Mouse (Mus musculus) natural killer cell, adult 2 months (primary cell): Measurements from ENCODE around the gene Pcgf3.
"Not testable (repeated sequence)": the region's sequence is repeated elsewhere in the genome, so short reads cannot be mapped to it uniquely, and the experiment has no call there.

Experiments used
- DNase-seq, 2 experiments: peaks; one replicate each; pipeline ENCODE4 v3.0.0; 2022; ENCODE audit warnings: low spot score in 2 of 2

Gene Pcgf3

DNA sequence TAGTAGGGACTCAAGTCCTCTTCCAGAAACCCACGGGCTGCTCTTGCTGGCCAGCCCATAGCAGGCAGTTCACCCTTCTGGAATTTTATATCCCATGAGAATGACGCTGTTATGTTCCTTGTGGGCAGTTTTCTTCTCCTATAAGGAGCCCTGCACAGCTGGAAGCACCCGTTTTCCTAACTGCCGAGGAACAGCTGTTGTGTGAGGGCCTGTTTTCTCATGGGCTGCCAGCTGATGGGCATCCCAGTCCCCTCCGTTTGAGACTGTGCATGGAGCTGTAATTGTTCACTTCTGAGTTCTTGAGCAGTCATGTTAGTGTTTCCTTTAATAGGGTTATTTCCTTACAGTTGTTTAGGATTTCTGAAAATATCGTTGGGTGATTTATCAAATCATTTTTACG is 8.6 kb downstream of the Pcgf3 start:
- no peak for DNase-seq

DNA sequence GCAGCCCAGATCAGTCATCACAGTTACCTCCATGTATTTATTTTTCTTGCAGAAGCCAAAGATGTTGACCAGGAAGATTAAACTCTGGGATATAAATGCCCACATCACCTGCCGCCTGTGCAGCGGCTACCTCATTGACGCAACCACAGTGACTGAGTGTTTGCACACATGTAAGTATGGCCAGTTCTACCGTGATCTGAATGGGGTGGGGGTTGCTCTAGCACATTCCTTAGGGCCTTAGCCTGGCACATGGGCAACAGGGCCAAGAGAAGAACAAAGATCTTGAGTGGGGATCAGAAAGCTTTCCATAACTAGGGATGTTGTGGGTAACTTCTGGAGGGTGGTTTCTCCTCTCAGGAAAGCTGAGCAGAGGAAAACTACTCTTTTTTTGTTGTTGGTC is 12.7 kb downstream of the Pcgf3 start:
- DNase-seq: no peak

DNA sequence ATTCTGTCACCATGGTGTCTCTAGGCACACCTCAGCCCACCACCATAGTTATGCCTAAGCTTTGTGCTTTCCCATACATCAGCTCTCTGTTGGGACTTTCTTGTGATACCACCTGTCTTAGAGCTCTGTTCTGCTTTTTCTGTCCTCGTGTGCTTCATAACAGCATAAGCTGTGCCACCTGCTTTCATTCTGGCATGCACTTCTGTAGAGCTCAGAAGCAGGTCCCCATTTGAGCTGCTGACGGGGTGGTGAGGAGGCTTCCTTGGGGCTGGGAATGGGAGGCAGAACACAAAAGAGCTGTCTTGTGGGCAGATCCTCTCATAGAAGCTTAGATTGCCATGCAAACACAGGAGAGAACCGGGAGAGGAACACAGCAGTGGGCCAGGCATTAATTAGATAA is 14.9 kb downstream of the Pcgf3 start:
- no peak for DNase-seq

DNA sequence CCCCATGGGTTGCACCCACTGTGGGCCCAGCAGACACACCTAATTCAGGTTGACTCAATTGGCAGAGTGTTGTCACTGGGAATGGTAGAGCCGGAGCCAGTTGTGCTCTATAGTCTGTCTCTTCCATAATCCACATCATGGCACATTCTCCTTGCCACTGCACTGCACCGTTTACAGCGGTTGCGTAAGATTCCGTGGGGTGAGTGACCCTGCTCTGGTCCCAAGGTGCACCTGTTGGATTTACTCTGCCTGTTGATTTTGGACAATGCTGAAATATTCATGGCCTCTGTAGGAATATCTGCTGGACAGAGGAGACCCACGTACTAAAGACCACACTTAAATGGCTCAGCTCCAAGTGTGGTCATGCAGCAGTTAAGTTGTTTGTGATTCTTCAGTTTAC is 22.0 kb downstream of the Pcgf3 start:
- no peak for DNase-seq

DNA sequence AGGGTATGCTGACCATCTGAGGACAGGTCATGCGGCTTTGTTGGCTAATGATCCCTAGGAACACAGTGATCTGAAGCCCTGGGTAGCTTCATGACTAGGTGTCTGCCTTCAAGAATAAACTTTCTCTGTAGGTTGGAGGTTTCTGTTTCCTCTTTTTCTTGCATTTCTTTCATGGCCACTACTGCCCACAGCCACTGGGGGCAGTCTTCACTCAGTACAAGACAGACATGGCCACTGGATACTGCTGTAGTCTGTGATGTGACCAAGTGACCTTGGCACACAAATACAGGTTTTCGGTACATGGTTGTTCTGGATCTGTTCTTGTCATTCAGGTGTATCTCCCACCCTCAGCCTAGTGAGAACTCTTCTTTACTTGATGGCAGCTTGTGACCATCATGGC is 24.2 kb downstream of the Pcgf3 start:
- peak in 1 of 2 experiments; percentile 43 for DNase-seq

DNA sequence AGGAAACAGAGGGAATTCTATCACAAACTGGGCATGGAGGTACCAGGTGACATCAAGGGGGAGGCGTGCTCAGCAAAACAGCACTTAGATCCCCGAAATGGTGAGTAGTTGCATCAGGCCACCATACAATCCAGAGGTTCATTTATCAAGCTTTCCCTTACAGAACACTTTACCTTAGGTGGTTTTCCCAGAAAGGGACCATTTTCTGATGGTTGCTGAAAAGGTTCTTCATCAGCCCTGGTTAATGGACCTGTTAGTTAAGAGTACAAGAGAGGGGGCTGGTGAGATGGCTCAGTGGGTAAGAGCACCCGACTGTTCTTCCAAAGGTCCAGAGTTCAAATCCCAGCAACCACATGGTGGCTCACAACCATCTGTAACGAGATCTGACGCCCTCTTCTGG is 25.1 kb downstream of the Pcgf3 start:
- not testable (repeated sequence) for DNase-seq

DNA sequence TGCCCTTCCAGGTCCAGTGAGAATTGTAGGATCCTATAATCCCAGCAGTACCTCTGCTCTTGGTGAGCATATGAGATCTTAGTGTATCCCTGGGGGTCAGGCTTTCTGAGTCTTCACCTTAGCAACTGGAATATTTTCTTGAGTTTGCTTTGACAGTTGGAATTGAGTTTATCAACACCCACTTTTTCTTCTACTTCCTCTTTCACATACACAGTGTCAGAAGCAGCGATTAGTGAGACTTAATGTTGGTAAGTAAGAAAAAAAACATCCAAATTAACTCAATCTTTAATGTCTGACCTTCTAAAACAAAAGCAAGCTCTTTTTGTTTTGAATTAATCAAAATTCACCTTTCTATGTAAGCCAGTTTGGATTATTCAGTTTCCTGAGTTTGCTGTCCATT is 40.5 kb downstream of the Pcgf3 start:
- no peak for DNase-seq

DNA sequence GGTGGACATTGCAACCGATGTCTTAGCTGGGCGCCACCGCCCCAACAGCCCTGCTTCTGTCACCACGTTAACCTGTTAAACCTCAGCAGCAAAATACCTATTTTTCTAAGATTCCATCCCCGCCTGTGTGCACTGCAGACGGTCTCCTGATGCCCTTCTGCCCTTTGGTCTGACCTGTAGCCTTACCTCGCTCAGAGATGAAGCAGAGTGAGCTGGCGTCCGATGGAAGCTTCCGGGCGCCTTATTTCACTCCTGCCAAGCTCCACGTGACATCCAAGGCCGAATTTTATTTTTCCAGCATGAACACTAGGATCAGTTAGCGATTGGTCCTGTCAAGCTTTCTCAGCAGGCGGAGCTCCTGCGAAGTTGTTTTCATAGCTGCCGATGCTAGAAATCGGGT is 41.3 kb downstream of the Pcgf3 start:
- DNase-seq: no peak

DNA sequence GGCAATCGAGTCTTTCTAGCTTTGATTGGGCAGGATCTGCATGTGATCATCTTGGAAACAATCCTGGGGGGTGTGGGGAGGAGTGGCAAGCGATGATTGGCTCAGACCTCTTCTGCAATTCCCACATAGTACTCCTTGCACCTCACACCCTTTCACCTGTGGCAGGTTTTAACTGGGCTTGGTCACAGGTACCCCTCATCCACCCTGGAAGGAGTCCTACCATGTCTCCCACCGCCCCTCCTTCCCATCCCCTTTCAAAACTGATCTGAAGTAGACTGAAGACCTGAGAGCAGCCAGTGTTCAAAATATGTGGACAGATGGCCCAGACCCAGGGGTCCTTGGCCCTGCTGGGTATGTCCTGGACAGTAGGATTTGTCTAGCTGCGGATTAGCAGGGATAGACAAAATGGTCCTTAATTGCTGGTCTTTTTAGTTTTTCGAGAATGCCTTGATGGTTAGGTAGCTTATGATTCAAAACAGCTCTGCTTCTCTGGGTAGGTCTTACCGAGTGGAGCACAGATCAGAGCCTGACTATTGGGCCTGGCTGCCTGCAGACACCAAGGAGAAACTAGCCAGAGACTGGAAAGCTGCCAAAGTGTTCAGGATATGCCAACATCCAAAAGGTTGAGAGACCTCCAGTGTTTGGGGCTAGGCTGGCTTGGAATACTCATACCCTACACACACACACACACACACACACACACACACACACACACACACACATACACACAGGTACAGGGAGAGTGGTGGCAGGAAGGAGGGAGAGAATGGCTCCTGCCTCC is 54.7 kb downstream of the Pcgf3 start:
- no peak for DNase-seq

DNA sequence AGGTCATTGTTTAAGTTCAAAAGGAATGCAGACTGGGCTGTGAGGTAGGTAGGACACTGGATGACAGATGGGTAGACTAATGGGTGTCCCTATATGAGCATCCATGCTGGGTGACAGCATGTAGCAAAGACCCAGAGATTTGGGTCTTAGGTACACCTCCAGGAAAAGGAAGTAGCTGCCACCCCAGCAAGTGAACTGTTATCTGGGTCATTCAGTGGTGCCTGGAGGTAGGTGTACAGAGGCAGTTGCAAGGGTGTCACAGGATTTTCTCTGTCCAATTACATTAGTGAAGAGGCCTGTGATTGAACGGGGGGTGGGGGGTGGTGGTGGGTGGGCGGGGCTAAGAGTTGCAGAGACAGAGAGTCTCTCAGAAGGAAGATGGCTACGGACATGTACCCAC is 55.6 kb downstream of the Pcgf3 start:
- DNase-seq: no peak

DNA sequence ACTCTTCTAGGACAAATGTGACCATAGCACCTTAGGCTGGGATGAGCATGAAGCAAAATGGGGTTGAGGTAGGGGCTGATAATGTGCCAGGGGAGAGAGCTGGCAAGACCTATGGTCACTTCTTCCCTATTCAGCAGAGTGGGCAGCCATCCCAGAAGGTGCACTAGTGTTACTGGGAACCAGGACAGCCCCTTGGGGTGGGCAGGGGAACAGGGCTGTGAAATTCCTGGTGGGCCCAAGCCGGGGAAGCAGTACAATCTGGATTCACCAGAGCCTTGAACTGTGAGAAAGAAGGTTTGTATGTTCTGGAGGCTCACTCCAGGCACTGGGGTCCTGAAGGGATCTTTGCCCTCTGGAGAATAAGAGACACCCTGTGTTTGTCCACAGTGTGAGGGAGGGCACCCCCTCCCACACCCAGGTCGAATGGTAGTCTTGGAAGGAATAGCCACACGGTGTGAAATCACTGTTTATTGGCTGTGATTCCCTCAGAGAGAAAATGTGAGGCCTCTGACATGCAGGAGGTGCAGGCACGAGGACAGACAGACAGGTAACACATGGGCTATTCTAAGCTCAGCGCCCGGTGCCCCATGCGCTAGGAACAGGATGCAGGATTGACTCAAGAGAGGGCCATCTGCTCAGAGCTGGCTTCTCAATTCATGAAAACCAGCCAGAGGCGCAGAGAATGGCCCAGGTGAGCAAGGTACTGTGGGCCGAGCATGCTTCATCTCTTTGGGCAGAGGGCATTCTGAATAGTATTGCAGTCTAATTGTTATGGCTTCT is 57.3 kb downstream of the Pcgf3 start:
- DNase-seq: no peak

DNA sequence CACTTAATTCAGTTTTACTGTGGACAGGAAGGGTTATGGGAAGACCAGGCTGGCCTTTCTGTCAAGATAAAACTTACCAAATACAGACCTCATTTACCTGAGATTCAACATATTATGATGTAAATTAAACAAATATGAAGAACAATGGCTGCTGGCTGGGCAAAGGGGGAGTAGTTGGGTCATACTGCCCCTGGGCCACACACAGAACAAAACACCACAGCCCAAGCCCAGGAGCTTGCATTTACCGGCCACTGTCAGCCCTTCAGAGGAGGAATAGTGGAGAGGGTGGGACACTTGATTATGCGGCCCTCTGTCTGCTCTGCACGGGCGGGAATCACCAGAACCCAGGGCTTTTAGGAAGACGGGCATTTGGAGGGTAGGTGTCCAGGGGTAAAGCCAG is 57.9 kb downstream of the Pcgf3 start:
- DNase-seq: no peak

DNA sequence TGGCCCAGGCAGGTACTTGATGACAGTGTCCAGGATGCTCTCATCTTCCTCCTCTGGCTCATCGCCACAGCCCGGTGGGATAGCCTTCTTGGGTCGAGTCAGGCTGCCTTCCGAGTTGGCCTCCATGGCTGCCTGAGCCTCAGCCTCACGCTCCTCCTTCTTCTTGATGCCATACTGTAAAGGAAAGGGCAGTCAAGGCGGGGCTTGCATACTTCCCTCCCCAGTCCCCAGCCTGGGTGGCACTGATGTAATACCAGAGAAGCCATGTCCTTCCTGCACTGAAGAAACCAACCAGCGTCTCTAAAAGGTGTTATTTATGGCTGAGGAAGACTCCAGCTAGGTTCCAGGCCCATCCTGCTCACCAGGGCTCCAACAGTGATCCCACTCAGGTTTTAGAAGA is 59.1 kb downstream of the Pcgf3 start:
- DNase-seq: no peak

DNA sequence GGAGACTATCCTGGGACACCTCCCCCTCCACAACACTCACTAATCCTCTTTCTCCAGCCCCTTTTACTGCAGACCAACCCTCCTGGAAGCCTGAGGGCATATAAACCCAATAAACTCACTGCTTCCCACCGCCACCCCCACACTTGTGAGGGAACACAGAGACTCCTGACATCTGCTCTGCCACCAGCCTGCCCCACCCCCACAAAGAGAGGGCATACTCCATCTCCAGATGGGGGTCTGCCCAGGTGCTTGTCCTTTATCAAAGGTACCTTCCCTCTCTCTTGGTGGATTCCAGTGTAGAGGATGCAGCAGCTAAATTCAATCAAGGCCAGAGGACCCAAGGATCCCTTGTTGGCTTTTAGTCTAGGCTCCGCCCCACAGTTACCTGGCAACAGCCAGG is 60.0 kb downstream of the Pcgf3 start:
- DNase-seq: no peak

DNA sequence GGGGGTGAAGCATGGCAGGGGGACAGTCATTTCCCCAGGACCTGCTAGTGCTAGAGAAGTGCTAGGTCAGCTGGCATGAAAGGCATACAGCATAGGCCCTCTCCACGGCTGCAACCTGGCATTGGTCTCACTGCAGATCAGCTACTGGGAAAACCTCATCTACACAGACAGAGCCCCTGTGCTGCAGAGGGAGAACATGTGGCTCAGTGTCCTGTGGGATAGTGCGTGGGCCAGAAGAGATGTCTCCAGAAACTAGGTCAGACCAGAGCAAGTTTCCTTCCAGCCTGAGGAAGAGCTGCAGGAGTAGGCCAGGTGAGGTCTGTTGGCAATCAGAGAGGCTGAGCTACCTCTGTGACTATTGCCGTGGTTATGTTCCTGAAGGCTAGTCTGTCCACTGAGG is 60.9 kb downstream of the Pcgf3 start:
- DNase-seq: no peak

DNA sequence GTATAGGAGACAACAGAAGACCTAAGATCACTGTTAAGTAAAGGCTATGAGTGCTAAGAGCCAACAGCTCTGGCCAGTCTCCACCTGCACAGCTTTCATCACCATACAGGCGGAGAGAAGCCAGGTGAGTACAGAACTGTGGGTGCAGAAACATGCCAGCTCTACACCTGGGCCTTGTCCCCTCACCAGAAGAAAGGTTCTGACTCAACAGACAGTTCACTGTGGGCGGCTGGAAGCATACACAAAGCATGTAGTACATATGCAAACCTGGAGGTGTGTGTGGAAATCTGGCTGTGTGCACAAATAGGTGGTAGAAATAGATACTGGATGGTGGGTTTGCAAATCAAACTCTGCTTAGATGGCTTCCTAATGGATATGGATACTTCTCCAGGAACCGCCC is 61.6 kb downstream of the Pcgf3 start:
- no peak for DNase-seq

DNA sequence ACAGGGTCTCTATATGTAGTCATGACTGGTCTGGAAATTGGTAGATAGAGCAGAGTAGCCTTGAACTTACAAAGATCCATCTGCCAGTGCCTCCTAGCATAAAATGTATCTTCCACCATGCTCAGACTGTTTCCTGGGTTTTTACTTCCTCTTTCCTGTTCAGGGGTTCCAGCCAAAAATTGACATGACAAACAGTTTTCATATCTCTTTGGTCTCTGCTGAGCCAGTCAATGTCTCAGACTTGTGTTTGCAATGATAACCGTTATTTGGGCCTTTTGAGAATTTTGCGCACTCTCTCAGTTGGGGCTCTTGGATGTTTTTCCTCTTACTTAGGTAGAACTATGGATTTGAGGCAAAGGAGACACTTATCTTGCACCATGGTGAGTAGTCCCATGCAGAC is 73.2 kb downstream of the Pcgf3 start:
- DNase-seq: no peak

DNA sequence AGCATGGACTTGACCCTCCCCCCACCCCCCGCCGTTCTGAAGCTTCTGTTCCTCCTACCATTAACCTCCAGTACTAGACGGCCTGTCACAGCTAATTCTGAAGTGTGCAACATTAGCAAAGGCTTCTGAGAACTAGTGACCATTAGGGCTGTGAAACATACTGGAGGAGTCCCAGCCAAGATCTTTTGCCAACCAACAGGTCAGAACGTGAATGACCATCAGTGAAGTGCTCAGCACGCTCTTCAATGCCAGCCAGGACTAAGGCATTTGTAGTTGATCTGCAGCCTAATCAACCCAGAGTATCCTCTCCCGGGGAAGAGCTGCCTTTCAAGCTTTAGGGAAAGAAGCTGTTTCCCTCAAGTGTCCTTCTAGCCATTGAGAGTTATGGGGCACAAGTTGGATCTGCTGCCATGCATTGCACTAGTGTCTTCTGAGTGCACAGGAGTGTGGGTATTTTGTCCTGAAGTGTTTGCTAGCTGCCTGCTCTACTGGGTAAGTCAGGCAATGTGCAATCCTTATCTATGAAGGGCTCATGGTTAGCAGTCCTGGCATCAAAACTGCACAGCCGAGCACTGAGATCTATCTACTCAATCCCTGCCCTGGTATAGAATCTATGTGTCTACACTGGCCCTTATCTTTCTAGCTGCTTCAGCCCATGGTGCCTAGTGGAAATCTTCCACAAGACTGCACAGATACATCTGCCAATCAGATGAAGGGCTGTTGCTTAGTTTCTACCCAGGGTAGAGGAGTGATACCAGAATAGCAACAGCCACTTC is 82.7 kb downstream of the Pcgf3 start:
- DNase-seq: no peak

DNA sequence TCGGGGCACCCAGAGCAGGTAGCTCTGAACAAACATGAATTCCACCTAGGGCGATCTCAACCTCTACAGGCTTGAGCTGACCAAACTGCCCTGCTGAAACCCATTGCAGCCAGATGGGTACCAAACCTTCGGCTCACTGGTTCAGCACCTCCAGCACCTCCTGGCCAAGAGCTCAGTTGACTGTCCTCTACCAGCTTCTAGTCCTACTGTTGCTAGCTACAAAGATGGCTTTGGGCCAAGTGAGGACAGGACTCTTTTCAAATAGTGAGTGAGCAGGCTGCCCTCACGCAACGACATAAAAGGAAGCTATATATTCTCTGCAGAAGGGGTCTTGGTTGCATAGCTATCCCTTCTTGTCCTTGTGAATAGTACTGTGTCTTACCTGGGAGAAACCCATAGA is 86.6 kb downstream of the Pcgf3 start:
- no peak for DNase-seq

DNA sequence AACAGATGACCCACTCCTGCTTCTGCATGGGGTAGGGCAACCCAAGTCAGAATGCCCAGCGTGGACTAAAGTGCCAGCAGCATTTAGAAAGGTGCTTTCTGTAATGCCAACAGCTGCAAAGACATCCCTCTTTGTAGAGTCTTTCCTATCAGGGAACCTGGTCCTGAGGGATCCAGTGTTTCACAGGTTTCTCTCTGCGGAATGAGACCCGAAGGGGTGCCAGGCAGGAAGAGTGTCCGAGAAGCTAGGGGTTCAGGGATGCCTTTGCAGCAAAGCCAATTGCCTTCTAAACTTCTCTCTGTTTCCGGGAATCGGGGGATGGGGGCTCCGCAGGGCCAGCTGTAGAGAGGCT is 88.1 kb downstream of the Pcgf3 start:
- DNase-seq: no peak

DNA sequence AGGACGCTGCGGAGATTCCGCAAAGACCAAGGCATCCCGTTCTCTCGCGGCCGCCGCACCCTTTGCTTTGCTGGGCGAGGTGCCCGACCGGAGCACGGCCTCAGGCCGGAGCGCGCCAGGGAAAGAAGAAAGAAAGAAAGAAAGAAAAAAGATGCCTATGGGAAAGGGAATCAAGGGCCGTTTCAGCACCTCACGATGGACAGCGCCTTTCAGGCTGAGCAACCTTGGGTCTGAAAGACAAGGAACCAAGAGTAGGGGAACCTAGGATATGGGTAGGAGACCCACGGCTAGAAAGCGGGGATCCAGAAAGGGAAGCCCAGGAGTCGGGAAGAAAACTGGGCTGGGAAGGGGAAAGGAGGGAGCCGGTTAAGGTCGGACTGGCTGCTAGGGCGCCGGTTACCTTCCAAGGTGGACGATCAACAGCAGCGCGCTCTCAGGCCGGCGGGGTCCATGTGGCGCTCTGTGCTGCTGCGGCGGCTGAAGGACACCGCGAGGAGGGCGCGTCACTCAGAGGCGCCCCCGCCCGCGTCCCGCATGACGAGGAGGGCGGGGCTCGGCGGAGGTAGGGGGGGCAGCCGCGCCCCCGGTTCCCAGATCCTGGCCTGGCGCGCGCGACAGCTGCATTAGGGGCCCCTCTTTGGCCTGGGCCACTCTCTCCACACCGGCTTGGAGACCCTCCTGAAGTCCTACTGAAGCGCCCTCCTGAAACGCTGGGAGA is 88.6 kb downstream of the Pcgf3 start, which contains the start of gene Cplx1:
Gene Cplx1 (minus strand): TSS at position 536 of the 718 bp plus-strand sequence.
- no peak for DNase-seq

DNA sequence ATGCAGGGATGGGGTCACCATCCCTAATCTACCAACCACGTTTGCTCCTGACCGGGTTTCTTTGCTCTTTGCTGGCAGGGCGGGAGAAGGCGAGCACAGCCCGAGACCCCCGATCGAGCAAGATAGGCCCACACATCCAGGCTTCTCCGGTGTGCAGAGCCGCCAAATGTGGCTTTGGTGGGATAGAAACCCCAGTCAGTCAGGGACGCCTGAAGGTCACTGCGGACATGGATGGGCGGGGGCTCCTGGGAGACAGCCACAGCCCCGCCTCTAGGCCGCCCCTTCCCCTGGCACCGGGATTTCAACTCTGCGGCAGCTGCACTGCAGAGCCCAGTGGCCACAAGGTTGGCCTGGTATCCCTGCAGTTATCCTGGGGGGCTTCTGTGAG is 89.2 kb downstream of the Pcgf3 start:
- no peak for DNase-seq
